Mouse (Mus musculus): ENCODE data around the gene Fbxo3.
"Not testable (repeated sequence)": the region's sequence is repeated elsewhere in the genome, so short reads cannot be mapped to it uniquely, and the experiment has no call there.

Gene Fbxo3

DNA sequence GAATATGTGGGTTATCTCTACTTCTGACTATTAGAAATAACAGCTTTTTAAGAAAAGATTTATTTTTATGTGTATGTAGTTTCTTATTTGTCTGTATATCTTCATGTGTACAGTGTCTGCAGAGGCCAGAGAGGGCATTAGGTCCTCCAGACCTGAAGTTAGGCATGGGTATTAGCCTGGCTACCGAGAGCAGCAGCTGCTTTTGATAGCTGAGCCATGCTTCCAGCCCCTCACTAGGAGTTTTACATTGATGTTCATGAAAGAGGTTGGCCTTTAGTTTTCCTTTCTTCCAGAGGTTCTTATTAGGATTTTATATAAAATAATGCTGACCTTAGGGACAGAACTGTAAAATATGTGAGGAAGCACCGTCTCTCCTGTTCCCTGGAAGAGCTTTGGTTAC lies 10.7 kb downstream of the Fbxo3 start:
- DNase-seq, result no peak

DNA sequence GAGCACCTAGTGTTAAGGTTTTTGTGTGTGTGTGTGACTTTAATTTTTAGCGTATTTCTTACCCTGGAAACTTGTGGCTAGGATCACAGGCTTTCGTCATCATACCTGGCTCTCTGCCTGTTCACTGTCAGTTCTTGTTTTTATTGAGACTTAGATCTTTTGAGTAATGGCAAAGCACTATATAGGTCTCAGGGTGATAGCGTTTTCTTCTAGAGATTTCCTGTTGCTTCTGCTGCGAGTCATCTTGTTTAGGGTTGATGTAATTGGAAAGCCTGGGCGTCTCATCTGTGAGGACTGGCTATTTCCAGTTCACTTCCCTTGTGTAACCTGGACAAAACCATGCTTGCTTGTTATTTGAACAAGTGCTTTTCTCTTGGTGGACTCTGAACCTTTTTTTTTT lies 14.1 kb downstream of the Fbxo3 start:
- DNase-seq, result no peak

DNA sequence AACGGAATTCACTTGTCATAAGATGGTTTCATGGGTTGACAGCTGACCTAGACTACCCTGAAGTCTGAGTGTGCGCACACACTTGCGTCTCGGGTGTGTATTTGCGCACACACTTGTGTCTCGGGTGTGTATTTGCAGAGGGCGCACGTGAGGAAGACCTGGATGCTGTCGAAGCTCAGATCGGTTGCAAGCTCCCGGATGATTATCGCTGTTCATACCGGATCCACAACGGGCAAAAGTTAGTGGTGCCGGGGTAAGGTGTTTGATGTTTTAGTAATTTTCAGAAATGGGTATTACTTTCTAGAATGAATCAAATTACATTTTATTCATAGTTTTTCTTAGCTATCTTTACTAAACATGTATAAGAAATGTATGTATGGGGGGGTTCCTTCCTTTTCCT lies 15.2 kb downstream of the Fbxo3 start:
- DNase-seq, result no peak

DNA sequence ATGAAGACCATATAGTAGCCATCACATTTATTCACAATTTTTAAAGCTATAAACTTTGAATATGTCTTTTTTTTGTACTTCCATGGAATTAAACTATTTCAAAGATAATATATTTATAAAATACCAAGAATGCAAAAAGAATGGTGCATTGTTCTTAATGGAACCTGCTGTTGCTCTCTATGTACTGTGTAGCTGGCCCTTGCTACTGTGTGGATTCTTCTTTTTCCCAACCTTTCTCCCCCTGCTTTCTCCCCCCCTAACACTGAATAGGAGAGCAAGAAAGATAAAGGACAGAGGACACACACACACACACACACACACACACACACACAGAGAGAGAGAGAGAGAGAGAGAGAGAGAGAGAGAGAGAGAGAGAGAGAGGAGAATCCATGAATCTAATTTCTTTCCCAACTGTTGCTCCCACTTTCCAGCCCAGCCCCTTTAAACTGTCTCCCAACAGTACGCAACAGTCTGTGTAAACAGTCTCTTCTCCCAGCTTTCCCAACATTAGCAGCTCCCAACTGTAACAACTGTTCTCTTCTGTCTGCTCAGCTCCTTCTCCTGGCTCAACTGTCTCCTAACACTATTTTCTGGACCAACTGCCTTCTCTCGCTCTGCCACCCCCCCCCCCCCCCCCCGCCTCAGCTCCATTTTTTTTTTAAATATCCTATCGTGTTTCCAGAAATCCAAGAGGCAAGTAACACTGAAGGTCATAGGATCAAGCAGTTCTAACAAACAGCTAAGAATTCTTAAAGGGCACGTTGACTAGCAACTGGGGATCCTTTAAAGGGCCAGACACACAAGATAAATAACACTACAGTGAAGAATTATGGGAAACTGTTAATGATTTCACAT lies 16.3 kb downstream of the Fbxo3 start:
- no peak for DNase-seq

DNA sequence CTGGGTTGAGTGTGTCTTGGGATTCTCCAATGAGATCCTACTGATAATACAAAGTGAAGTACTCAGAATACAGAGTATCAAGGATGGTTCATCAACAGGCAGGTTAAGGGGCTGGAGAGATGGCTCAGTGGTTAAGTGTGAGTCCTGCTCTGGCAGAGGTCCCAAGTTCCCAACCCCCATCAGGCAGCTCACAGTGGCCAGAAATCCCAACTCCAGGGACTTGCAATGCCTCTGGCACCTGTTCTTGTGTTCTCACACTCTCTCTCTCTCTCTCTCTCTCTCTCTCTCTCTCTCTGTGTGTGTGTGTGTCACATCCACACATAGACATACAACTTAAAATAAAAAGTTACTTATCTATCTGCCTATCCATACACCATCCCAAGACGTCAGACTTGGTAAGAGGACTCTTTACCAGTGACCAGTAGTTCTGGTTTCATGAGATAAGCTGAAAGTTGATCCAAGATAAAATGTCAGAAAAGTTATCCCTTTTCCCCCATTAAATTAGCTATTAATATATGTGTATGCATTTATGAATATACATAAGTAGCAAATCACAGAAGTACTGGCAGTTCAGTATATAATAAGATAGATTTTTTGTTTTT lies 17.1 kb downstream of the Fbxo3 start:
- peak; percentile 41 for DNase-seq

DNA sequence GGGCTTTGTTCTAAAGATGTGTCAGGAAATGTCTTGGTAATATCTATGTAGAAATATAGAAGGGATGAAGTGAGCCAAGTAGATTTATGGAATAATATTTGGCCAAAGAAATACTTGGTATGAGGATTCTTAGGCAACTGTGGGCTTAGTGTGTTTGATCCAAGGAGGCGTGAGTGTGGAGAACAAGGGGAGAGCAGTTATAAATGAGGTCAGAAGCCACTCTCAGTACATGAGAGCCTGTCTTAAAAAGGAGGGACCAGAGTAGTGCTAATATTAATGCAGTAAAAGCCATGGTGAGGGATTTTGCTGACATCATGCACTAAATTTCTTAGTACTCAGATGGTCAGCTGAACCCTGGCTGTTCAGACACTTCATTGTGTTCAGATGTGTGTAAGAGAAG lies 30.9 kb downstream of the Fbxo3 start:
- no peak for DNase-seq

DNA sequence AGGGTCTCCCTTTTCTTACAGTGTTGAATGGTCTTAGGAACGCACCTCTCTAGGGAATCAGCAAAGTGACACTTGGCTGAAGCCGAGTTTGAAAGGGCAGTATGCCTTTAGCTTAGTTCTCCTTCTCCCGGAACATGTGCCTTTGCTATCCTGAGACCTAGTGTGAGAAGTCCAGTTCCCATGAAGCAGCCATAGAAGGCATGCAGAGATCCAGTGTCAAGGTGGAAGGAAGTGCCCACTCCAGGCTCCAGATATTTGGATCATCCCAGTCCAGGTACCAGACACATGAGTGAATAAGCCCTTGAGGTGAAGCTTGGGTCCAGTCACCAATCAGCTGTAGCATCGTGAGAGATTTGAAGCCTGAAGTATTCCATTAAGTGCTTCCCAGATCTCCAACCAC lies 31.4 kb downstream of the Fbxo3 start:
- no peak for DNase-seq

DNA sequence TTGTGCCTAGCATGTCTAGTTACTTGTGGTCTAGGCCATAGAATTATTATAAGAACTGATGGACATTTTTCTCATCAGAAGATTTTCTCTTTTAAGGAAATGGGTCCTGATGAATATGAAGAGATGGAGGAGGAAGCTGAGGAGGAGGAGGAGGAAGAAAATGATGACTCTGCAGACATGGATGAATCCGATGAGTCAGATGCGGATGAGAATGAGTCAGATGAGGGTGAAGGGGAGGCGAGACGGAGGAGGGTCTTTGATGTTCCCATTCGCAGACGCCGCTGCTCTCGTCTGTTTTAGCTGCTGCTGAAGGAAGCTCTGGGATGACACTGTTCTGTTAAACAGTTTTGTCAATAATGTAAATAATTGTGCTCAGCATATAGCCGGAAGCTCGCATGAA lies 32.3 kb downstream of the Fbxo3 start:
- no peak for DNase-seq

DNA sequence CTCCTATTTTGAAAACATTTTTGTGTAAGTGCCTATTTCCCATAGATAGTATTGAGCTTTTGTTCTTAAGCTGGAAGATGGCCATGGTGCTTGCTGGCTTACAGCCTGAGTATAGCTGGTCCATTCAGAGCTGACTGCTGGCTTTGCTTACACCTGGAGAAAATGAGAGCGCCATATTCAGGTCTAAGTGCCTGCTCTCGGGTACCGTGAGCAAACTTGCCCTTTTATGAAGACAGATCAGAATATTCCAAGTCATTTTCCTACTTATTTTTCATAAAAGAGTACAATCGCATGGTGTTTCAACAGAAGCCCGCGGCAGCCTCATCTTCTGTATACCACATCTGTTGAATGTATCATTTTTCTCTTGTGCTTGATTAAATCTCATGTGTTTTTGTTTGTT lies 33.5 kb downstream of the Fbxo3 start:
- DNase-seq, result no peak

DNA sequence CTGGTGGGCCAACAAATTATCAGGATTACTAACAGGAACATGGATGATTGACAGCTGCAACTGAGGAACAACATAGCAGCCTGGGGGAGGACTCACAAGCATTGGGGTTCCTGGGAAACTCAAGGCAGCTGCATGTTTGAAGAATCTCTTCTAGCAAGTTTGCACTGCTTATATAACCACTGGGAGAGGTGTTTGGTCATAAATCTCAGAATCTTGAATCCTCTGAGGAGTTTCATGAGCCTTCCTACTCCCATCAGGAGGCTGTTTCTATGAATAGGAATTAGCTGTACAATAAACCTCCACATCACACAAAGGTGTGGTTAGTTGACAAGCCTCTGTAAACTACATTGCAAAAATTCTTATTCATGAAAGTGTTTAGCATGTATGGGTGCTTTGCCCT lies 35.1 kb downstream of the Fbxo3 start:
- no peak for DNase-seq

DNA sequence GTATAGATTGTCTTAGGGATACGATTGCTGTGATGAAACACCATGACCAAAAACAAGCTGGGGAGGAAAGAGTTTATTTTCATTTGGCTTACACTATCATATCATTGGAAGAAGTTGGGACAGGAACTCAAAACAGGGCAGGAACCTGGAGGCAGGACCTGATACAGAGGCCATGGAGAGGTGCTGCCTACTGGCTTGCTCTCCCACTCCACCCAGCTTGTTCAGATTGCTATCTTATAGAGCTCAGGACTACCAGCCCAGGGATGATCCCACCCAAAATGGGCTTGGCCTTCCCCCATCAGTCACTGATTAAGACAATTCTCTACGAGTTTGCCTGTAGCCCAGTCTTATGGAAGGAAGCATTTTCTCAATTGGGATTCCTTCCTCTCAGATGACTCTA lies 36.6 kb downstream of the Fbxo3 start:
- DNase-seq, result no peak

DNA sequence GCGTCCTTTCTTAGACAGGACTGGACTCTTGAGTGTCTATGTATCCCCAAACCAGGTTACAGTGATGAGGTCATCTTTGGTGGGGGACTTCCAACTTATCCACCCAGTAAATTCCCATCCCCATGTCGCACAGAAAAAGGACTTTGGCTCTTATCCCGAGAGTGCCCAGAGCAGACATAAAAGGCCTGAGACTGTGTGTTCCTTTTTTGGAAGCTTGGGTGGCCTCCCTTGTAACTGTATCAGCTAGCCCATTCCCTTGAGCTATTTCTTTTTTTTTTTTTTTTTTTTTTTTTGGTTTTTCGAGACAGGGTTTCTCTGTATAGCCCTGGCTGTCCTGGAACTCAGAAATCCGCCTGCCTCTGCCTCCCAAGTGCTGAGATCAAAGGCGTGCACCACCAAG lies 38.0 kb downstream of the Fbxo3 start, which contains the start of gene Gm10912:
TSS of gene Gm10912 (plus strand) at position 301 of the 400 bp plus-strand sequence.
- DNase-seq, result not testable (repeated sequence)

DNA sequence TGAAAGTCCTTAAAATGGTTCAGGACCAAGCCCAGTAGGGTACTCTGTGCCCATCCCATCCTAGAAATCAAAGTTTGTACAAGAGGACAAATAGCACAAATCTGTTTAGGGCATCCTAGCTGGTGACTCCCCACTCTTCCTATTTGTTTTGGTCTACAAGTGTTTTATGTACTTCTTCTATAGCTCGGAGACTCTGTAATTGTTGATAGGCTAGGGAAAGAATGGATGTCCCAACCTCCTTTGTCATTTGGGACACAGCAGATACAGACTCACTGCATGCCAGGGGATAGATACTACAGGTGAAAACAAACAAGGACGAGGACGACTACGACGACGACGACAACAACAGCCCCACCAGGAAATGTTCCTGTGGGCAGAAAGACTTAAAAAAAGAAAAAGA lies 40.9 kb downstream of the Fbxo3 start, which contains the start of gene Gm10799:
TSS of gene Gm10799 (minus strand) at position 101 of the 400 bp plus-strand sequence.
- DNase-seq, result not testable (repeated sequence)

DNA sequence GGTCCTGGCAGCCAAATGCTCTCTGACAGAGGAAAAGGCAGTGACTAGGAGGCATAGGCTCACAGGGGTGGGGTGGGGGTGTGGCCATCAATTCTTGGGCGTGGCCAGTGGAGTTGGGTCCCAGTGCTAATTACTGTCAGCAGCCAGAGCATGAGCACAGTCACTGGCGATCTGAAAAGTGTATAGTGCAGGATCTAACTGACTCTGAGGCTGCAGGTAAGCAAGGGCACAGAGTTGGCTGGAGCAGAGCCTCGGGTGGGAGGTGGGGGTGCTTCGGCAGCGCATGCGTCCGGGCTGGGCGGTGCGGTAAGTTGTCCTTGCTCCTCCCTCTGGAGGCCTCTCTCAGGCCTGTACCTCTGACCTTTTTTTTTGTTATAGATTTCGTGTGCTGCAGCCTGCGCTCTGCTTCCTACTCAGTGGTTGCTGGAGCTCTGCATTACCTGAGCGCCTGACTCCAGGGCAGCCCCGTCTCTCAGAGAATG lies 42.2 kb downstream of the Fbxo3 start, which contains the start of gene Cd59b:
TSS of gene Cd59b (plus strand) at position 146 of the 482 bp plus-strand sequence.
- DNase-seq, result peak; percentile 75

DNA sequence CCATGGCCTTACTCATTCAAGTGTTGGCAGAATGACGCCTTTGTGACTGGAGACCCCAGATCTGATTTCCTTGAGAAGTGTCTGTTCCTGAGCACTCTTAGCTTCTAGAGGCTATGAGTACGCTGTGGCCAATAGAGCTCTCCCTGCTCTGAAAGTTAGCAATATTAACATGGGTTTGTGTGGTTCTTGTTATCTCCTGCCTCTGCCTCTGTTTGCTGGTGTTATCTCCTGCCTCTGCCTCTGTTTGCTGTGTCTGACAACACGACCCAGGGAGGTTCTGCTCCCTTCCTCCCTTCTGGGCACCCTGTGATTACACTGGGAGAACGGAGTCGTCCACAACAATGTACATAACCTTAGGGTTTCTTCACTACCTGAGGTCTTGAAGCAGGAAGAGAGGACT lies 50.8 kb downstream of the Fbxo3 start:
- not testable (repeated sequence) for DNase-seq

DNA sequence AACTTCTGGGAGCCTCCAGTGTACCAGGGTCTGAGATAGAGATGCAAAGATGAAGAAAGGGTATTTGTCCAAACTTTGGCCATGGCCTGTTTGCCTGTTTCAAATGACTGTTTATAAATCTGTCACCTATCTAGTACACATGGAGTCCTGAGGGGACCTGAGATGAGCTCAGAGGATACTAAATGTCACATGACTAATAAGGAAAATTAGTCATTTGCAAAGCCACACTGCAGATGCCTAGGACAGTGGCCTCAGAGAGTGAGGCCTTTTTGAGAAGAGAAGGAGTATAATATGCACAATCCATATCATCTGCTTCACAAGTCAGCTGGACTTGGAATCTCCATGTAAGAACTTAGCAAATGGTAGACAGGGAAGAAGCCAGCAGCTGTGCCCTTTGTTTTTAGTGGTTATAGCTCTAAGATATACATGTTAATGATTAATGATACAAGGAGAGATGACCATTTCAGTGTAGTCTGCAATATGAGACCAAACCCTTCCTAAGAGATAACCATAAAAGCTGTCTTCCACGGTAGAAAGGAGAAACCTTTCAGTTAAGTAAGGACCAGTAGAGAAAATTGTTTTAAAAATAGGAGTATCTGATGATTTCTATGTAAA lies 54.0 kb downstream of the Fbxo3 start:
- not testable (repeated sequence) for DNase-seq

DNA sequence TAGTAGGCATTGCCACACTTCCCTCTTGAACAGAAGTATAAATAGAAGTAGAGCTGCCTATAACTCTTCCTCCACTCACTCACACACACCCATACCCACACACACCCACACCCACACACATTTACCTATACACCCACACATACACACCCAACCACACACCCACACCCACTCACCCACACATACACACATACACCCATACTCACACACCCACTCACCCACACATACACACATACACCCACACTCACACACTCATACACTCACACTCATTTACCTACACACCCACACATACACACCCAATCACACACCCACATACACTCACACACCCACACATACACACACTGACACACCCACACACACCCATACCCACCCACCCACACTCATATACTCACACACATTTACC lies 55.0 kb downstream of the Fbxo3 start:
- no peak for DNase-seq

DNA sequence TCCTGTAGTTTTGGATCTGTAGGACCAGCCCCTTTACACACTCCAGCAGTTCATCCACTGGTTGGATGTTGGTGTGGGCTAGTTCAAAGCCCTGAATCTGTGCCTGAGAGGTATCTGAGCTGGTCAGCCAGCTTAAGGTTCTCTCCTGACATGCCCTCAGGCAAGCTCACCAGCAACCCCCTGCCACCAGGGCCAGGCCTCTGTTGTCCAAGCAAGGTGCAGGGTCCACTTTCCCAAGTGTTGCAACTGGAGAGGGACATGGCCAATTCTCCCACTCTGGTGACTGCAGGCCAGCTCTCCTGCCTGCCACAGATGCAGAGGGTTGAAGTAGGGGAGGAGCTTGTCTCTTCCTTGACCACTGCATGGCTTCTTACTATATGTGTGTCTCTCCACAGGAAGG lies 56.5 kb downstream of the Fbxo3 start:
- DNase-seq, result not testable (repeated sequence)

DNA sequence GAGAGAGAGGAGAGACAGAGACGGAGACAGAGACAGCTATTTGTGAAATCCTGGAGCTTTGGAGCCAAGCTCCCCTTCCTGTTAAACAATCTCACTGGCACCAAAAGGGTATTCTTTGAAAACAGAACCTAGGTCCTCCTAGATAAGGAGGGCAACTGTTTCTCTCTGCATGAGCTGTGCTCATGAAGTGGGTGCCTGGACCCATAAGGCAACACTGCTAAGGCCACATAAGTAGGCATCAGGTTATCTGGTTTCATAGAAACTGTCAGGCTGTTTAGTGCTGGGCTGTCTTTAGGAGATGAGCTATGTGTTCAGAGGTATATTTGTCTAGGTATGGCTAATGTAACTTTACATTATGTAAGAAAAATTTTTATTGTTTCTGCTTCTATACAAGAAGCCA lies 60.0 kb downstream of the Fbxo3 start:
- DNase-seq, result not testable (repeated sequence)

DNA sequence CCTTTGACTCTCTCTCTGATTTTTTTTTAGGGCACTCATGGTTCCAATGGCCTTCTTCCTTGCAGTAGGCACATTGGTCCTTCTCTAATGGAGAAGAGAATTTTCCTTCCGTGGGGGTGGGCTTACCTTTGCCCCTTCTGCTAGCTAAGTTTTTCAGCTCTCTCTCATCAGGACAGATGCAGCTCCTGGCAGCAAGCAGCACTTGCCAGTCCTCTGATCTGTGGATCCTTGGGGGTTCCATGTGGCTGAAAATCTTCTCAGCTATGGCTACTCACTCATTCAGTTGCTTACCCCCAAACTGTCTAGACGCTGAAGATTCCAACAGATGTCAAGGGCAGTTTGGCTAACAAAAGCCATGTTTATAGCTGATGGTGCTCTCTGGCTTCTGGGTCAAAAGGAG lies 65.8 kb downstream of the Fbxo3 start:
- no peak for DNase-seq

DNA sequence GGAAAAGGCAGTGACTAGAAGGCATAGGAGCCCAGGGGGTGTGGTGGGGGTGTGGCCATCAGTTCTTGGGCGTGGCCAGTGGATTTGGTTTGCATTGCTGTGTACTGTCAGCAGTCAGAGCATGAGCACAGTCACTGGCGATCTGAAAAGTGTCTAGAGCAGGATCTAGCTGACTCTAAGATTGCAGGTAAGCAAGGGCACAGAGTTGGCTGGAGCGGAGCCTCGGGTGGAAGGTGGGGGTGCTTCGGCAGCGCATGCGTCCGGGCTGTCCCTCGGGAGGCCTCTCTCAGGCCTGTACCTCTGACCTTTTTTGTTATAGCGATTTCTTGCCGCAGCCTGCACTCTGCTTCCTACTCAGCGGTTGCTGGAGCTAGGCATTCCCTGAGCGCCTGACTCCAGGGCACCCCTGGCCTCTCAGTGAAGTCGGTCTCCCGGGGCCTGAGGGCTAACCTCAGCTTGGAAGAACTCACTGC lies 68.3 kb downstream of the Fbxo3 start, which contains the start of gene Cd59a:
TSS of gene Cd59a (plus strand) at position 61 of the 473 bp plus-strand sequence.
- peak; percentile 93 for DNase-seq

DNA sequence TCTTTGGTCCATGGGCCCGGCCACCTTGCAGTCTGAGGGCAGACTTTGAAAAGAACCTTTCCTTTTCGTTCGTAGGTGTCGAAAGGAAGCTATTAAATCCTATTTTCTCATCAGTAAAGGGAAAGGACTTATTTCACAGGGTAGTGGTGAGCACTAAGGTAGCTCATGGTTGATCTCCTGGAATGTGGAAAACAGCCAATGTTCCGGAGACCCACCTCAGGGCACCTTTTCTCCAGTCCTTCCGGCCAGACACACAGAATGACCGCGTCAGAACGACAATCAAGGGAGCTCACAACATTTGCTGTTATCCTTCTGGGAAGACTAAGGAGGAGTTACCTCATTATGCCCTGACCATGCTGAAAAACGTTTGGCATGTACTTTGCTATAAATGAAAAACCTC lies 68.7 kb downstream of the Fbxo3 start:
- DNase-seq, result peak; percentile 32

DNA sequence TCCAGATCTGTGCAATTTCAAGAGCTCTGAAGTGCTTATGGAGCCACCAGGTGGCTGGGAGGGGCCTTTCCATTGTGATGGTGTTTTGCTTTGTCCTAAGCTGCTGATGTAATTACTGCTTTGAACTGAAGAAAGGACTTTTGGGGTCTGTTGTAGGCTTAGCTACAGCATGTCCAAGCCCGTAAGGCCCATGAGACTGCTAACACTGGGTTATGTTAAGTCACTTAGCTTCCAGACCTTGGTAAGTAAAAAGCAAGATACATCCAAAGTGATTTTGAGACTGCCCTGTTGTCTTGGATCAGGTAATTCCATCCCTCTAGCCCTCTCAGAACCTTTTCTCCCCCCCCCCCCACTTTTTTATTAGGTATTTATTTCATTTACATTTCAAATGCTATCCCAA lies 69.3 kb downstream of the Fbxo3 start:
- DNase-seq, result not testable (repeated sequence)
